Mouse (Mus musculus) olfactory bulb, adult 2 months (tissue): ENCODE results near the gene Lacc1. TPM values are rescaled to one million over a fixed set of nuclear protein-coding genes. Genes with fewer than 3 reads are reported as not detected.

Experiments used
- H3K27ac ChIP-seq: fragments of 200-500 bp; 2 replicates; pipeline ENCODE4 v1.5.1; 2012; ENCODE audit warnings: low read depth, low read length; ENCODE audit not compliant: insufficient read depth
- H3K4me1 ChIP-seq: fragments of 200-500 bp; 2 replicates; pipeline ENCODE4 v1.6.1; 2012; ENCODE audit warnings: low read length; ENCODE audit not compliant: control insufficient read depth, insufficient read depth
- H3K4me3 ChIP-seq: fragments of 200-500 bp; 2 replicates; pipeline ENCODE4 v1.5.1; 2012; ENCODE audit warnings: mild to moderate bottlenecking, low read depth, low read length, moderate library complexity; ENCODE audit not compliant: insufficient read depth
- CTCF ChIP-seq: fragments of 200-500 bp; IDR thresholded peaks from 2 replicates; pipeline ENCODE4 v1.5.1; 2012; ENCODE audit warnings: low read depth, mild to moderate bottlenecking, low read length, moderate library complexity; ENCODE audit not compliant: insufficient read depth
- POLR2A ChIP-seq: fragments of 200-500 bp; IDR thresholded peaks from 2 replicates; pipeline ENCODE4 v1.6.1; 2012; ENCODE audit warnings: mild to moderate bottlenecking, low read depth, low read length, moderate library complexity; ENCODE audit not compliant: insufficient read depth
- WGBS: fragments of 180-500 bp; shearing (Covaris S2); methylation state at CpG from one replicate; pipeline ENCODE4 v1.1.7; 2018; 5-methylcytosine and 5-hydroxymethylcytosine counted together
- polyA plus RNA-seq: library from polyadenylated mRNA; stranded (reverse); fragments of >200 nt; gene quantifications from 2 replicates; pipeline ENCODE4 v1.2.4, GENCODE M21; 2012; ENCODE audit warnings: low replicate concordance; ENCODE audit not compliant: missing spikeins, insufficient read depth, insufficient read length

Gene Lacc1
- polyA plus RNA-seq = not detected in 2 replicates

- TF ChIP-seq POLR2A (no peak), CTCF (peak; percentile 92)
- Histone ChIP-seq H3K4me1 (peaks cover 5% of the 10 kb centered on the region; the same call in 1 of the 2 replicates), H3K4me3 (peak within 1 kb of the TSS; percentile 57), H3K27ac (no peak within 1 kb of the TSS)
- WGBS = 2% methylated on average over 86 of the region's 86 CpGs
These were observed at the start of gene Lacc1, which contains the start of gene Ccdc122 for GRCm38 (mm10) chr14:77036226-77037046. TSS of gene Lacc1 (minus strand) at chr14:77036904. TSS of gene Ccdc122 (plus strand) at chr14:77036772.

GRCm38 (mm10) chr14:77081248-77081647 is 44.5 kb upstream of the Lacc1 start:
- H3K4me3 ChIP-seq = no peak overlapping the region
- no peaks in the 10 kb centered on the region for H3K4me1 ChIP-seq
- TF ChIP-seq POLR2A (no peak), CTCF (no peak)
- 97% methylated on average over 5 of the region's 5 CpGs for WGBS
- H3K27ac ChIP-seq = no peak overlapping the region

DNA sequence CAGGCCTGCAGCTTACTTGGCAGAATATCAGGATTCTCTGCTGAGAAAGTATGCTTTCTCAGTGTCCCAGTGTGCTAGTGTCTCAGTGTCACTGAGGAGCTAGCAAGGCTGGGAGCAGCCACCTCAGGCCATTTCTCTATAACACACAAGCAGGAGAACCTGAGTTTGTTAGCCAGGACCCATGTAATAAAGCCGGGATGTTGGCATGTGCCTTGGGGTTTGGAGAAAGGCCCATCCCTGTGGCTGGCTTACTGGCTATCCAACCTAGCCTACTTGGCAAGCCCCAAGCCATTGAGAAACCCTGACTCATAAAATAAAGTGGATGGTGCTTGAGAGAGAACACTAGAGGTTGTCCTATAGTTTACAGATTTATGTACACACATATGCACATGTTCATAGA is 32.7 kb upstream of the Lacc1 start:
- 74% methylated on average over 1 of the region's 1 CpGs for WGBS

GRCm38 (mm10) chr14:77053288-77053687 is 16.6 kb upstream of the Lacc1 start:
- no peak overlapping the region for H3K4me3 ChIP-seq
- no peaks in the 10 kb centered on the region for H3K4me1 ChIP-seq
- H3K27ac ChIP-seq = no peak overlapping the region
- TF ChIP-seq POLR2A (no peak), CTCF (no peak)

More for the DNA sequence above, 32.7 kb upstream of the Lacc1 start:
- H3K4me3 ChIP-seq = no peak overlapping the region
- H3K27ac ChIP-seq = no peak overlapping the region
- H3K4me1 ChIP-seq = no peaks in the 10 kb centered on the region
- TF ChIP-seq POLR2A (no peak), CTCF (no peak)

- H3K4me3 ChIP-seq = no peak overlapping the region
- H3K27ac ChIP-seq = no peak overlapping the region
- H3K4me1 ChIP-seq = peaks cover 5% of the 10 kb centered on the region; the same call in 1 of the 2 replicates
- TF ChIP-seq POLR2A = no peak
- TF ChIP-seq CTCF = no peak
- 68% methylated on average over 8 of the region's 8 CpGs for WGBS
These were observed 1.2 kb upstream of the Lacc1 start for GRCm38 (mm10) chr14:77037832-77038425.

GRCm38 (mm10) chr14:77037330-77037729 is 626 bp upstream of the Lacc1 start:
- TF ChIP-seq POLR2A = no peak
- TF ChIP-seq CTCF = no peak
- 84% methylated on average over 5 of the region's 5 CpGs for WGBS
- H3K27ac ChIP-seq = no peak overlapping the region
- no peak overlapping the region for H3K4me3 ChIP-seq
- H3K4me1 ChIP-seq = peaks cover 5% of the 10 kb centered on the region; the same call in 1 of the 2 replicates

DNA sequence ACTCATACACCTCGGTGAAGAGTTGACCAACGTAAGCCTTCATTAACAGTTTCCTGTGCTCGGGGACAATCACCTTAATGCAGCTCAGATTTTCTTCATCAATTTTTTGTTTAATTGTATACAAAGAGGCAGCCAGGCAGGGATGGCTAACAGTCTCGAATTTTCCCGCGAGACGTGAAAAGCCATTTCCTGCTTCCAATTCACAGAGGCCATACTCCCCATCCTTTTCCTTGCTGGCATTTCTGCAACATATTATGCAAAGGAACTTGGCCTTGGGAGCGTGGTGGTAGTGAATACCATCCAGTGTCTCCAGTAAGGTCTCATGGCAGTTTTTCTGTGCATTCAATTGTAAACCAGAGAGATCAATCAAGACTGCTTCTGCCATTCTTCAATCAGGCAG is 1.7 kb downstream of the Lacc1 start:
- peaks cover 5% of the 10 kb centered on the region; the same call in 1 of the 2 replicates for H3K4me1 ChIP-seq
- no peak overlapping the region for H3K27ac ChIP-seq
- WGBS = 92% methylated on average over 8 of the region's 8 CpGs
- no peak overlapping the region for H3K4me3 ChIP-seq
- no peak for TF ChIP-seq CTCF
- no peak for TF ChIP-seq POLR2A

- TF ChIP-seq POLR2A (no peak), CTCF (no peak)
- WGBS = 71% methylated on average over 7 of the region's 7 CpGs
- Histone ChIP-seq H3K4me1 (peaks cover 5% of the 10 kb centered on the region; the same call in 1 of the 2 replicates), H3K4me3 (no peak overlapping the region), H3K27ac (no peak overlapping the region)
These were observed 2.4 kb downstream of the Lacc1 start for GRCm38 (mm10) chr14:77034175-77034915.
